ENCODE assay signal across 13 mouse cellular contexts in the genomic region with DNA sequence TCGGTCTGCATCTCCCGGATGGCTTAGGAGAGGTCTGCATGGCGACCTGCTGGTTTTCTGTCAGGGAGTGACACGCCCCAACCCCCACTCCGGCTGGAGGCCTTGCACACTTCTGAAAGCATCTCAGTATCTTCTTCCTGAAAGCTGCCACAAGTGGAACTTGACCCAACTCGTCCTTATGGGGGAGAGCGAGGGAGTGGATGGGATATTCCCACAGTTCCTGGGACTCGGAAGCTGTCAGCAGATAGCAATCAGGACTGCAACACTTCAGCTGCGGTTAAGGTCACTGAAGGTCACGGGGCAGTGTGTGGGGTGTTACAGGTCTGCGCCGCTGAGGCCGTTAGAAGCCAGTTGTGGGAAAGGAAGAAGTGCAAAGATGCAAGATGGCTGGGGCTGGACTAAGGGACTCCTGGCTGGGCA. TPM values are rescaled to one million over a fixed set of nuclear protein-coding genes. Genes with fewer than 3 reads are reported as not detected.
A peak's percentile ranks its signal among the peaks of the same experiment; 100 is the strongest.
DNase-seq lines count a peak whose midpoint lies in the region; ATAC-seq lines count a peak whose summit lies in the region.
"Had no signal": no experiment of that assay in that cellular context is flagged by ENCODE, and none has a peak within 500 bp of the region (broad histone marks: within the 10 kb centered on the region; RNA-seq: fewer than 3 reads in every experiment).

No protein-coding gene starts in this region.

- DNase-seq in cerebellum, adult 11-12 months: peak; percentile 56
- DNase-seq in cerebellum, postnatal 4 days (ENCODE audit: low spot score in 2 of 2): no peak
- DNase-seq in heart, postnatal 14 days: no peak
- DNase-seq in ES-CJ7 (ENCODE audit: low read depth, low spot score): peak; percentile 70
- no peak for DNase-seq in adrenal gland, postnatal 36 days
- DNase-seq: adrenal gland, postnatal 25 days; lung, postnatal 10 days; right cerebral cortex, postnatal 14 days had no signal

- no peaks in the 10 kb centered on the region for H3K36me3 ChIP-seq in heart, embryonic 15.5 days
- no peaks in the 10 kb centered on the region for H3K36me3 ChIP-seq in heart, embryonic 16.5 days (ENCODE audit: control insufficient read depth, insufficient read depth)
- no peaks in the 10 kb centered on the region for H3K36me3 ChIP-seq in hindbrain, embryonic 13.5 days
- H3K36me3 ChIP-seq: stomach, embryonic 15.5 days had no signal

- no peak overlapping the region for H3K9ac ChIP-seq in heart, embryonic 15.5 days
- no peak overlapping the region for H3K9ac ChIP-seq in heart, embryonic 16.5 days (ENCODE audit: low read length)
- H3K9ac ChIP-seq in hindbrain, embryonic 13.5 days: no peak overlapping the region
- H3K9ac ChIP-seq: stomach, embryonic 15.5 days had no signal

- H3K27ac ChIP-seq in heart, embryonic 15.5 days: peak overlapping the region; percentile 64
- peak overlapping the region; percentile 45 for H3K27ac ChIP-seq in heart, embryonic 16.5 days (ENCODE audit: low read length)
- no peak overlapping the region for H3K27ac ChIP-seq in hindbrain, embryonic 13.5 days

- H3K27me3 ChIP-seq in heart, embryonic 15.5 days: no peaks in the 10 kb centered on the region
- H3K27me3 ChIP-seq in heart, embryonic 16.5 days (ENCODE audit: control insufficient read depth, insufficient read depth, low read length): no peaks in the 10 kb centered on the region
- H3K27me3 ChIP-seq in hindbrain, embryonic 13.5 days: 0 out of 2 replicates have a peak, but pooled peaks cover 6% of the 10 kb centered on the region
- H3K27me3 ChIP-seq: Patski; stomach, embryonic 15.5 days had no signal

- H3K4me2 ChIP-seq in heart, embryonic 15.5 days: no peak overlapping the region
- 0 out of 2 replicates have a peak overlapping the region, but pooled peaks have one; percentile 1 for H3K4me2 ChIP-seq in heart, embryonic 16.5 days (ENCODE audit: low read depth, low read length)
- no peak overlapping the region for H3K4me2 ChIP-seq in hindbrain, embryonic 13.5 days
- H3K4me2 ChIP-seq: stomach, embryonic 15.5 days had no signal

- intact Hi-C loops in heart, postnatal 14 days (cut with DNase I): no loop called here

- peaks cover 67% of the 10 kb centered on the region for H3K4me1 ChIP-seq in heart, embryonic 15.5 days (replicated peaks)
- peaks cover 59% of the 10 kb centered on the region for H3K4me1 ChIP-seq in heart, embryonic 16.5 days (ENCODE audit: control insufficient read depth, insufficient read depth, low read length)
- H3K4me1 ChIP-seq in hindbrain, embryonic 13.5 days (replicated peaks): peaks cover 27% of the 10 kb centered on the region

- H3K4me3 ChIP-seq in heart, embryonic 15.5 days: no peak overlapping the region
- no peak overlapping the region for H3K4me3 ChIP-seq in heart, embryonic 16.5 days (ENCODE audit: low read length)
- H3K4me3 ChIP-seq in hindbrain, embryonic 13.5 days: no peak overlapping the region
- H3K4me3 ChIP-seq: stomach, embryonic 15.5 days had no signal

- whole genome bisulfite sequencing in heart, embryonic 15.5 days: 26% methylated on average over 13 of the region's 13 CpGs
- 28% methylated on average over 13 of the region's 13 CpGs for WGBS in heart, embryonic 16.5 days
- 70% methylated on average over 13 of the region's 13 CpGs for WGBS in hindbrain, embryonic 13.5 days

- ATAC-seq in heart, embryonic 15.5 days (replicated peaks; ENCODE audit: insufficient number of reproducible peaks, insufficient read depth, low FRiP score, low read depth): no peak
- ATAC-seq in heart, embryonic 16.5 days (replicated peaks; ENCODE audit: extremely low read depth, insufficient read depth, low FRiP score): no peak
- no peak for ATAC-seq in hindbrain, embryonic 13.5 days (ENCODE audit: low FRiP score)
- ATAC-seq: Patski had no signal

- no peaks in the 10 kb centered on the region for H3K9me3 ChIP-seq in heart, embryonic 15.5 days (replicated peaks)
- H3K9me3 ChIP-seq in heart, embryonic 16.5 days (replicated peaks; ENCODE audit: control insufficient read depth, low read length): no peaks in the 10 kb centered on the region
- H3K9me3 ChIP-seq in hindbrain, embryonic 13.5 days: no peaks in the 10 kb centered on the region
- H3K9me3 ChIP-seq: stomach, embryonic 15.5 days had no signal

RNA-seq across cellular contexts. Expression of gene Fnbp1, which starts 6.3 kb away (rescaled TPM):
- 16.0 and 21.8 TPM in 2 replicates for polyA plus RNA-seq in heart, embryonic 15.5 days (2015; fragmentation: Nextera tagmentation; extraction: Ambion mirVana)
- 10 to 100 TPM; 49.5 to 51.9 TPM for total RNA-seq in heart, postnatal 14 days (2021)
- polyA plus RNA-seq in heart, embryonic 16.5 days (2015; fragmentation: Nextera tagmentation; extraction: Ambion mirVana): 20.3 and 23.7 TPM in 2 replicates
- 10 to 100 TPM; 50.6 to 51.7 TPM for total RNA-seq in adrenal gland, postnatal 36 days (2021)
- polyA plus RNA-seq in hindbrain, embryonic 13.5 days (2015; fragmentation: Nextera tagmentation; extraction: Ambion mirVana): 20.7 and 21.9 TPM in 2 replicates

RNA-seq across cellular contexts. Expression of gene Gpr107, which starts 16.6 kb away (rescaled TPM):
- polyA plus RNA-seq in heart, embryonic 15.5 days (2015; fragmentation: Nextera tagmentation; extraction: Ambion mirVana): 26.4 and 31.0 TPM in 2 replicates
- total RNA-seq in heart, postnatal 14 days (2021): 10 to 100 TPM; 39.2 to 41.7 TPM
- 29.9 and 31.6 TPM in 2 replicates for polyA plus RNA-seq in heart, embryonic 16.5 days (2015; fragmentation: Nextera tagmentation; extraction: Ambion mirVana)
- total RNA-seq in adrenal gland, postnatal 36 days (2021): 10 to 100 TPM; 58.5 to 63.4 TPM
- 38.1 and 38.2 TPM in 2 replicates for polyA plus RNA-seq in hindbrain, embryonic 13.5 days (2015; fragmentation: Nextera tagmentation; extraction: Ambion mirVana)

Comparison
In these comparisons a context has a peak if more than half of its experiments do, and no peak if none do; other contexts are left out.
1. DNase-seq: peak in cerebellum, adult 11-12 months (single experiment) and ES-CJ7 (single experiment); none in cerebellum, postnatal 4 days (0 of 2), heart, postnatal 14 days (0 of 2) and adrenal gland, postnatal 36 days (0 of 2).